Mouse (Mus musculus): Measurements from ENCODE around the gene Senp3.
A peak's percentile ranks its signal among the peaks of the same experiment; 100 is the strongest.
"Not testable (repeated sequence)": the region's sequence is repeated elsewhere in the genome, so short reads cannot be mapped to it uniquely, and the experiment has no call there.

Senp3 gene

GRCm38 (mm10) chr11:69655264-69656064 is 26.4 kb downstream of the Senp3 start, which contains the start of gene Sox15:
Sox15 (plus strand) TSS chr11:69655314.
- DNase-seq (ENCODE audit: low read depth): peak; percentile 51

- no peak for DNase-seq (ENCODE audit: low read depth)
These were observed 27.1 kb downstream of the Senp3 start for GRCm38 (mm10) chr11:69654760-69655159.

GRCm38 (mm10) chr11:69653399-69653798 is 28.5 kb downstream of the Senp3 start:
- DNase-seq (ENCODE audit: low read depth): no peak

GRCm38 (mm10) chr11:69645860-69646259 is 36.0 kb downstream of the Senp3 start:
- DNase-seq (ENCODE audit: low read depth): no peak

GRCm38 (mm10) chr11:69635471-69635870 is 46.4 kb downstream of the Senp3 start:
- no peak for DNase-seq (ENCODE audit: low read depth)

GRCm38 (mm10) chr11:69633128-69633866 is 48.6 kb downstream of the Senp3 start:
- peak; percentile 45 for DNase-seq (ENCODE audit: low read depth)

- peak; percentile 100 for DNase-seq (ENCODE audit: low read depth)
These were observed 49.4 kb downstream of the Senp3 start, which contains the start of gene Fxr2 for GRCm38 (mm10) chr11:69632284-69633089. Fxr2 (plus strand) TSS chr11:69632990.

GRCm38 (mm10) chr11:69629802-69630201 is 52.1 kb downstream of the Senp3 start:
- DNase-seq (ENCODE audit: low read depth): peak; percentile 80

GRCm38 (mm10) chr11:69628286-69628685 is 53.6 kb downstream of the Senp3 start:
- peak; percentile 90 for DNase-seq (ENCODE audit: low read depth)

GRCm38 (mm10) chr11:69624339-69624738 is 57.5 kb downstream of the Senp3 start:
- not testable (repeated sequence) for DNase-seq (ENCODE audit: low read depth)

Measured in induced T-regulatory cell, adult 2 months (primary cell).